Comparison of ENCODE assay signal across 14 mouse cellular contexts in the genomic region with DNA sequence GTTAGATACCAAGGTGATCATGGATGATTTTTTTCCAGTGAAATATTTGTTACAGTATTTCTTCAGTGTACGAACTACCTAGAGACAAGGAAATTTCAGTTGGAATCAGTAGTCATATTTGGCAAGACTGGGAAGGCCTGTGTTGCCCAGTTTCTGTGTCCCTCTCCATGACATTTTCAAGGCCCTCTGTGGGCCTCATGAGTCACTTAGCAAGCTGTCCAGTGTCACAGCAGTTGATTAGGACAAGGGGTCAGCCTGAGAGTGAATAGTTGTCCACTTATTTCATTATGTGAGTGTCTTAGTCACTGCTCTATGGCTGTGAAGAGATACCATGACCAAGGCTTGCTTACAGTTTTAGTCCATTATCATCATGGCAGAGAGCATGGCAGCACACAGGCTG.
"Had no signal": no experiment of that assay in that cellular context is flagged by ENCODE, and none has a peak within 500 bp of the region (broad histone marks: within the 10 kb centered on the region; RNA-seq: fewer than 3 reads in every experiment).

No protein-coding gene starts in this region.

- DNase-seq: gastrocnemius, postnatal 14 days; gastrocnemius, postnatal 36 days; heart, adult 11 months; heart, adult 2 months; heart, postnatal 14 days; heart, postnatal 36 days; kidney, adult 11 months; kidney, adult 2 months; kidney, adult 9 months; kidney, postnatal 14 days; kidney, postnatal 36 days; layer of hippocampus, adult 9-11 months; layer of hippocampus, postnatal 36 days; left cerebral cortex, postnatal 4 days had no signal
